Mouse (Mus musculus) ES-Bruce4 (cell line): ENCODE data around the gene Gramd4.

ENCODE experiments used
- CTCF ChIP-seq: IDR thresholded peaks from one replicate; pipeline ENCODE4 v1.8.1; 2011; ENCODE audit warnings: low read depth, low read length
- EP300 ChIP-seq: IDR thresholded peaks from 2 replicates; pipeline ENCODE4 v1.6.1; 2011; ENCODE audit warnings: low read depth, low read length; ENCODE audit not compliant: insufficient read depth
- POLR2A ChIP-seq: IDR thresholded peaks from one replicate; pipeline ENCODE4 v1.8.1; 2011; ENCODE audit warnings: low read length; ENCODE audit not compliant: insufficient read depth

GRCm38 (mm10) chr15:86060581-86060980, 3.1 kb downstream of the Gramd4 start:
- TF ChIP-seq POLR2A (no peak), CTCF (no peak), EP300 (no peak)
